Mouse (Mus musculus) NIH3T3 (cell line): ENCODE measurements around the gene Col7a1.

ENCODE experiments used
- DNase-seq: peaks from one replicate; pipeline ENCODE4 v3.0.0-alpha.2; 2012; ENCODE audit warnings: low read depth

Gene Col7a1

GRCm38 (mm10) chr9:108985710-108986109, 32.3 kb downstream of the Col7a1 start, which contains the start of gene Ucn2:
Gene Ucn2, plus strand, starts transcription at chr9:108986010.
- no peak for DNase-seq

GRCm38 (mm10) chr9:108987704-108988350, 34.4 kb downstream of the Col7a1 start:
- peak; percentile 30 for DNase-seq

- DNase-seq, result peak; percentile 30
Measured at GRCm38 (mm10) chr9:108989802-108990461, 36.5 kb downstream of the Col7a1 start.

- no peak for DNase-seq
Measured at GRCm38 (mm10) chr9:108990462-108990820, 37.1 kb downstream of the Col7a1 start.

- peak; percentile 96 for DNase-seq
Measured at GRCm38 (mm10) chr9:108991428-108992084, 38.2 kb downstream of the Col7a1 start, which contains the start of gene Pfkfb4. Gene Pfkfb4, plus strand, starts transcription at chr9:108991778.

GRCm38 (mm10) chr9:108992085-108992469, 38.7 kb downstream of the Col7a1 start:
- no peak for DNase-seq

- no peak for DNase-seq
Measured at GRCm38 (mm10) chr9:108992620-108993361, 39.4 kb downstream of the Col7a1 start.

- DNase-seq, result no peak
Measured at GRCm38 (mm10) chr9:108996411-108996810, 43.0 kb downstream of the Col7a1 start.

GRCm38 (mm10) chr9:108998287-108999166, 45.1 kb downstream of the Col7a1 start:
- no peak for DNase-seq

- DNase-seq, result no peak
Measured at GRCm38 (mm10) chr9:108999167-108999526, 45.8 kb downstream of the Col7a1 start.

- peak; percentile 85 for DNase-seq
Measured at GRCm38 (mm10) chr9:109000726-109001125, 47.3 kb downstream of the Col7a1 start.

- peak; percentile 77 for DNase-seq
Measured at GRCm38 (mm10) chr9:109003201-109003600, 49.8 kb downstream of the Col7a1 start.

GRCm38 (mm10) chr9:109007025-109007780, 53.8 kb downstream of the Col7a1 start:
- DNase-seq, result no peak

- no peak for DNase-seq
Measured at GRCm38 (mm10) chr9:109008081-109008480, 54.7 kb downstream of the Col7a1 start.

- DNase-seq, result peak; percentile 38
Measured at GRCm38 (mm10) chr9:109008994-109009635, 55.7 kb downstream of the Col7a1 start.

GRCm38 (mm10) chr9:109009636-109010315, 56.4 kb downstream of the Col7a1 start:
- DNase-seq, result no peak

- no peak for DNase-seq
Measured at GRCm38 (mm10) chr9:109010316-109010690, 56.9 kb downstream of the Col7a1 start.

- DNase-seq, result no peak
Measured at GRCm38 (mm10) chr9:109015397-109015796, 62.0 kb downstream of the Col7a1 start.

GRCm38 (mm10) chr9:109016973-109017604, 63.7 kb downstream of the Col7a1 start:
- DNase-seq, result no peak
